Mouse (Mus musculus) intestine, embryonic 14.5 days (tissue): ENCODE data around the gene Gm26920. TPM values are rescaled to one million over a fixed set of nuclear protein-coding genes. Genes with fewer than 3 reads are reported as not detected.
"Not testable (repeated sequence)": the region's sequence is repeated elsewhere in the genome, so short reads cannot be mapped to it uniquely, and the experiment has no call there.

Source experiments
- ATAC-seq: fragments of 200-750 bp; cut with Nextera tagmentation; replicated peaks from 2 replicates; pipeline ENCODE4 v1.8.0; 2017; ENCODE audit warnings: low read depth, moderate number of reproducible peaks, moderate TSS enrichment, moderate library complexity; ENCODE audit not compliant: low FRiP score, low TSS enrichment
- DNase-seq: peaks from one replicate; pipeline ENCODE4 v3.0.0-alpha.2; 2018; ENCODE audit warnings: low spot score
- H3K27ac ChIP-seq: fragments of 300-500 bp; sonication (generic); 2 replicates; pipeline ENCODE4 v1.5.1; 2014; ENCODE audit warnings: low read depth, mild to moderate bottlenecking, control low read depth
- H3K27me3 ChIP-seq: fragments of 300-500 bp; sonication (generic); replicated peaks from 2 replicates; pipeline ENCODE4 v1.6.1; 2014; ENCODE audit warnings: low read length, control low read depth; ENCODE audit not compliant: control insufficient read depth, insufficient read depth
- H3K36me3 ChIP-seq: fragments of 300-500 bp; sonication (generic); 2 replicates; pipeline ENCODE4 v1.6.1; 2014; ENCODE audit warnings: low read length, control low read depth; ENCODE audit not compliant: control insufficient read depth, insufficient read depth
- H3K4me1 ChIP-seq: fragments of 300-500 bp; sonication (generic); replicated peaks from 2 replicates; pipeline ENCODE4 v1.6.1; 2014; ENCODE audit warnings: low read length, control low read depth, mixed read lengths; ENCODE audit not compliant: control insufficient read depth, insufficient read depth
- H3K4me2 ChIP-seq: fragments of 300-500 bp; sonication (generic); 2 replicates; pipeline ENCODE4 v1.6.1; 2014; ENCODE audit warnings: low read length
- H3K4me3 ChIP-seq: fragments of 300-500 bp; sonication (generic); 2 replicates; pipeline ENCODE4 v1.5.1; 2014; ENCODE audit warnings: low read depth, low read length, control low read depth, mixed read lengths
- H3K9ac ChIP-seq: fragments of 300-500 bp; sonication (generic); 2 replicates; pipeline ENCODE4 v1.6.1; 2014; ENCODE audit warnings: mild to moderate bottlenecking, low read length
- H3K9me3 ChIP-seq: fragments of 300-500 bp; sonication (generic); 2 replicates; pipeline ENCODE4 v1.6.1; 2016; ENCODE audit warnings: low read length, control low read depth; ENCODE audit not compliant: control insufficient read depth
- WGBS: fragments of 180-500 bp; shearing (Covaris S2); extraction: QIAGEN DNeasy Blood & Tissue Kit; methylation state at CpG from one replicate; pipeline ENCODE4 v1.1.7; 2014; 5-methylcytosine and 5-hydroxymethylcytosine counted together
- polyA plus RNA-seq: library from polyadenylated mRNA; unstranded; fragments of >200 nt; fragmentation: Nextera tagmentation; extraction: Ambion mirVana; gene quantifications from 2 replicates; pipeline ENCODE4 v1.2.1, GENCODE M21; 2014

Gm26920 gene
- polyA plus RNA-seq: 0.87 and 1.5 TPM in 2 replicates

DNA sequence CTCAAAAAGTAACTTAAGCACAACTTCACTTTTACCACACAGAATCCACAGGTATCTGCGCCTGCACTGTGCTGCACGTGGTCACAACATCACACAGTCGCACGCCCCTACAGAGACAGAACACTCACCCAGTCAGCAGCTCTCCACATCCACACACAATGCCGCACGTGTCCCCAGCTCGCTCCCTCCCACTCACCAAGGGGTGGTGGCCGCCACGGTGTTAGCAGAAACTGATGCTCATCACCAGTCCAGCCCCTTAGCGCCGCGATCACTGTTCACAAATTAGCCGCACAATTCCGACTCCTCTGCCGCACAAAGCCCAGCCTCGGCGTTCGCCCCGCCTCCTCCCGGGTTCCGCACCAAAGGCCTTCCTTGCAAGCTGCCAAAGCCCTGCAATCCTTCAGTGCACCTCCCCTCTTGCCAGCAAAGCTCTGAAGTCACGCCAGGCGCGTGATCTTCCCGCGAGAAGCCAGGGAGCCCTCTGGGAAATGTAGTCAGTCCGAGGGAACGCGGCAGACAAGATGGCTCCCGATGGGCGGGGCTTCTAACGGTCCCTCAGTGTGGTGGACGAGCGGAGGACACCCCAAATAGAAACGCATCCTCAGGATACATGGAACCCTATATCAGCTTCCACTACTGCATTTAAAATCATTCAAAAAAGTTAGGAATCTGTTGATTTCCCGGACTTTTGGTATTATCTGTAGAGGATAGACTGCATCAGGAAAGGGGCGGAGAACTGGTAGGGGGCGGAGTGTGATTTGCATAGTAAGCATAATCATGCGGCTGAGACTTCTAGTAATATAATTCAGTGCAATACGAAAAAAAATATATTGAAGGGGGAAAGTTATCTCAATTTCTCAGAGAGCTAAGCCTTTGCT, at the start of gene Gm26920, which contains the start of gene Zfp566:
Gene Gm26920 (minus strand): TSS at position 319 of the 878 bp plus-strand sequence.
Gene Zfp566 (minus strand): TSS at position 436 of the 878 bp plus-strand sequence.
- Histone ChIP-seq H3K27ac (peak within 1 kb of the TSS; percentile 69), H3K4me3 (peak within 1 kb of the TSS; percentile 67), H3K9me3 (no peaks in the 10 kb centered on the region), H3K4me1 (peaks cover 14% of the 10 kb centered on the region), H3K9ac (peak within 1 kb of the TSS; percentile 53), H3K27me3 (no peaks in the 10 kb centered on the region), H3K4me2 (peak within 1 kb of the TSS; percentile 67), H3K36me3 (peaks cover 13% of the 10 kb centered on the region)
- DNase-seq (peak; percentile 96), ATAC-seq (peak; percentile 91)
- under 1% methylated on average over 40 of the region's 40 CpGs for WGBS

DNA sequence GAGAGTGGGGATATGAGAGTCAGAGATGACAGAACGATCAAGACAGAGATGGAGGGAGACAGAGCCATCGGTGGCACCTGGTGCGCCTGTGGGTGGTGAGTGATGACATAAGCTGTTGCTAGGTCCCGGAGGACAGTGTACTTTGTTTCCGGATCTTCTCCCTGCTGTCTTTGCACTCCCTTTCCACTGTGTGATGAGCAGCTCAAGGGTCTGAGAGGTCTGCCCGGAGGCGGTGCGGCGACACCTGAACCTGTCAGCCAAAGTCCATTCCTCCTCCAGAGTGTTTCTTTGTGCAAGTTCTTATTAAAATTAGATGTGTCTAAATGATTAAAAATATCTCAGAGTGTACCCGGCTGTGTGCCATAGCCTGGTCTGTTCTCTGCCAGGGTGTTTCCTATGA, 46.6 kb upstream of the Gm26920 start:
- H3K4me2 ChIP-seq: no peak overlapping the region
- no peak for ATAC-seq
- H3K27ac ChIP-seq: no peak overlapping the region
- H3K9ac ChIP-seq: no peak overlapping the region
- no peaks in the 10 kb centered on the region for H3K4me1 ChIP-seq
- H3K27me3 ChIP-seq: no peaks in the 10 kb centered on the region
- 91% methylated on average over 10 of the region's 10 CpGs for WGBS
- 0 out of 2 replicates have a peak, but pooled peaks cover 4% of the 10 kb centered on the region for H3K9me3 ChIP-seq
- peaks cover 37% of the 10 kb centered on the region for H3K36me3 ChIP-seq
- DNase-seq: no peak
- H3K4me3 ChIP-seq: no peak overlapping the region

DNA sequence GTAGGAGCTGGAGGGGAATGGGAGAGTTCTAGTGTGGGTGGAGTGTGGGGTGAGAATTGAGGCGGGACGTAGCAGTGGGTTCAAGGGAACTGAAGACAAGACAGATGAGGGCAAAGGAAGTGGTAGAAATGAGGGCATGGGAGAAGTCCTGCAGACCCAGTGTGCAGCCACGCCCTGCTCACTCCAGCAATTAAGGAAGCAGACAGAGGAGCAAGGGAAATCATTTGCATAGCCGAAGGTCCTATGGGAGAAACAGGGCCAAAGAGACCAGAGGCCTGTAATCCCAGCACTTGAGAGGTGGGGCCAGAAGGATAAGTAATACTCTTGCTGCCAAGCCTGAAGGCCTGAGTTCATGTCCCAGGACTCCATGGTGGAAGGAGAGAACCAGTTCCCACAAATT, 42.2 kb upstream of the Gm26920 start:
- H3K36me3 ChIP-seq: peaks cover 64% of the 10 kb centered on the region
- no peak overlapping the region for H3K4me2 ChIP-seq
- 94% methylated on average over 4 of the region's 4 CpGs for WGBS
- no peak overlapping the region for H3K27ac ChIP-seq
- no peak overlapping the region for H3K9ac ChIP-seq
- no peak for DNase-seq
- H3K4me1 ChIP-seq: no peaks in the 10 kb centered on the region
- no peak overlapping the region for H3K4me3 ChIP-seq
- no peaks in the 10 kb centered on the region for H3K27me3 ChIP-seq
- no peak for ATAC-seq
- 0 out of 2 replicates have a peak, but pooled peaks cover 4% of the 10 kb centered on the region for H3K9me3 ChIP-seq

- no peak overlapping the region for H3K4me2 ChIP-seq
- H3K36me3 ChIP-seq: peaks cover 76% of the 10 kb centered on the region
- DNase-seq (no peak), ATAC-seq (no peak)
- H3K9me3 ChIP-seq: 0 out of 2 replicates have a peak, but pooled peaks cover 4% of the 10 kb centered on the region
- 96% methylated on average over 8 of the region's 8 CpGs for WGBS
- H3K4me3 ChIP-seq: no peak overlapping the region
- H3K4me1 ChIP-seq: no peaks in the 10 kb centered on the region
- no peak overlapping the region for H3K9ac ChIP-seq
- H3K27me3 ChIP-seq: no peaks in the 10 kb centered on the region
- H3K27ac ChIP-seq: no peak overlapping the region
Observed at GRCm38 (mm10) chr7:30129900-30130299, 39.7 kb upstream of the Gm26920 start.

- H3K27ac ChIP-seq: 0 out of 2 replicates have a peak overlapping the region, but pooled peaks have one; percentile 73
- no peaks in the 10 kb centered on the region for H3K27me3 ChIP-seq
- 4% methylated on average over 15 of the region's 15 CpGs for WGBS
- peak overlapping the region; percentile 62 for H3K9ac ChIP-seq
- peak overlapping the region; percentile 60 for H3K4me2 ChIP-seq
- H3K36me3 ChIP-seq: peaks cover 17% of the 10 kb centered on the region
- H3K4me3 ChIP-seq: peak overlapping the region; percentile 64
- H3K4me1 ChIP-seq: no peaks in the 10 kb centered on the region
- DNase-seq (no peak), ATAC-seq (no peak; the same call in 1 of the 2 replicates)
- H3K9me3 ChIP-seq: no peaks in the 10 kb centered on the region
Observed at GRCm38 (mm10) chr7:30122188-30122530, 31.9 kb upstream of the Gm26920 start.

- Histone ChIP-seq H3K36me3 (peaks cover 11% of the 10 kb centered on the region), H3K4me3 (peak within 1 kb of the TSS; percentile 64), H3K9ac (peak within 1 kb of the TSS; percentile 62), H3K9me3 (no peaks in the 10 kb centered on the region), H3K4me1 (no peaks in the 10 kb centered on the region), H3K4me2 (peak within 1 kb of the TSS; percentile 60), H3K27ac (peak within 1 kb of the TSS; percentile 73), H3K27me3 (no peaks in the 10 kb centered on the region)
- ATAC-seq (peak; percentile 90), DNase-seq (peak; percentile 92)
- WGBS: under 1% methylated on average over 61 of the region's 61 CpGs
Observed at GRCm38 (mm10) chr7:30121308-30122187, 31.3 kb upstream of the Gm26920 start, which contains the start of gene Zfp382. Zfp382 (plus strand) TSS chr7:30121942.

- H3K27ac ChIP-seq, H3K4me3 ChIP-seq, ATAC-seq, H3K4me2 ChIP-seq, H3K9ac ChIP-seq, H3K4me1 ChIP-seq, DNase-seq, H3K36me3 ChIP-seq, H3K27me3 ChIP-seq: not testable (repeated sequence)
- H3K9me3 ChIP-seq: peaks cover 15% of the 10 kb centered on the region; the same call in 1 of the 2 replicates
- 95% methylated on average over 12 of the region's 12 CpGs for WGBS
Observed at GRCm38 (mm10) chr7:30117935-30118334, 27.7 kb upstream of the Gm26920 start.

- Histone ChIP-seq H3K9me3 (peaks cover 15% of the 10 kb centered on the region; the same call in 1 of the 2 replicates), H3K9ac (no peak overlapping the region), H3K4me2 (no peak overlapping the region), H3K27me3 (no peaks in the 10 kb centered on the region), H3K4me3 (no peak overlapping the region), H3K4me1 (no peaks in the 10 kb centered on the region), H3K36me3 (no peaks in the 10 kb centered on the region), H3K27ac (no peak overlapping the region)
- ATAC-seq (no peak), DNase-seq (no peak)
- WGBS: 90% methylated on average over 5 of the region's 5 CpGs
Observed at GRCm38 (mm10) chr7:30116076-30116475, 25.9 kb upstream of the Gm26920 start.
